10 mouse cellular contexts compared by ENCODE assay signal in genomic region chr11:16877676-16878378, GRCm38 (mm10).
DNase-seq lines count a peak whose midpoint lies in the region; ATAC-seq and TF ChIP-seq lines count a peak whose summit lies in the region.
"Had no signal": no experiment of that assay in that cellular context is flagged by ENCODE, and none has a peak within 500 bp of the region (broad histone marks: within the 10 kb centered on the region; RNA-seq: fewer than 3 reads in every experiment).

No protein-coding gene starts in this region.

- H3K4me1 ChIP-seq in hindbrain, embryonic 15.5 days (replicated peaks) = peaks cover 6% of the 10 kb centered on the region; the same call in 1 of the 2 replicates
- H3K4me1 ChIP-seq in hindbrain, embryonic 12.5 days = no peaks in the 10 kb centered on the region
- no peaks in the 10 kb centered on the region for H3K4me1 ChIP-seq in midbrain, postnatal 0 days (ENCODE audit: insufficient read depth, low read length)
- H3K4me1 ChIP-seq in midbrain, embryonic 13.5 days (replicated peaks) = no peaks in the 10 kb centered on the region
- peaks cover 6% of the 10 kb centered on the region; the same call in 1 of the 2 replicates for H3K4me1 ChIP-seq in stomach, embryonic 16.5 days (ENCODE audit: control insufficient read depth, insufficient read depth, low read length)
- H3K4me1 ChIP-seq: heart, embryonic 13.5 days had no signal

- no peak overlapping the region for H3K4me3 ChIP-seq in hindbrain, embryonic 15.5 days
- no peak overlapping the region for H3K4me3 ChIP-seq in hindbrain, embryonic 12.5 days
- H3K4me3 ChIP-seq in midbrain, postnatal 0 days (ENCODE audit: low read depth, low read length) = no peak overlapping the region
- no peak overlapping the region for H3K4me3 ChIP-seq in midbrain, embryonic 13.5 days (replicated peaks)
- no peak overlapping the region for H3K4me3 ChIP-seq in stomach, embryonic 16.5 days (replicated peaks; ENCODE audit: low read length)
- H3K4me3 ChIP-seq: heart, embryonic 13.5 days; myocyte had no signal

- no peaks in the 10 kb centered on the region for H3K9me3 ChIP-seq in hindbrain, embryonic 15.5 days
- no peaks in the 10 kb centered on the region for H3K9me3 ChIP-seq in hindbrain, embryonic 12.5 days (replicated peaks)
- H3K9me3 ChIP-seq in midbrain, postnatal 0 days (ENCODE audit: low read length) = no peaks in the 10 kb centered on the region
- no peaks in the 10 kb centered on the region for H3K9me3 ChIP-seq in midbrain, embryonic 13.5 days
- no peaks in the 10 kb centered on the region for H3K9me3 ChIP-seq in stomach, embryonic 16.5 days (replicated peaks; ENCODE audit: control insufficient read depth, low read length)
- H3K9me3 ChIP-seq: heart, embryonic 13.5 days had no signal

- no peak overlapping the region for H3K27ac ChIP-seq in hindbrain, embryonic 15.5 days (replicated peaks)
- H3K27ac ChIP-seq in hindbrain, embryonic 12.5 days = no peak overlapping the region
- no peak overlapping the region for H3K27ac ChIP-seq in midbrain, postnatal 0 days (ENCODE audit: low read depth, low read length)
- H3K27ac ChIP-seq in midbrain, embryonic 13.5 days = no peak overlapping the region
- H3K27ac ChIP-seq in stomach, embryonic 16.5 days (ENCODE audit: low read length) = peak overlapping the region; percentile 72
- H3K27ac ChIP-seq: heart, embryonic 13.5 days had no signal

- H3K9ac ChIP-seq in hindbrain, embryonic 15.5 days = no peak overlapping the region
- no peak overlapping the region for H3K9ac ChIP-seq in hindbrain, embryonic 12.5 days
- no peak overlapping the region for H3K9ac ChIP-seq in midbrain, postnatal 0 days (replicated peaks; ENCODE audit: low read length, poor library complexity, severe bottlenecking)
- H3K9ac ChIP-seq in midbrain, embryonic 13.5 days (replicated peaks) = no peak overlapping the region
- H3K9ac ChIP-seq in stomach, embryonic 16.5 days (ENCODE audit: low read length) = no peak overlapping the region
- H3K9ac ChIP-seq: heart, embryonic 13.5 days had no signal

- TF ChIP-seq CTCF in midbrain, postnatal 0 days (IDR thresholded peaks at IDR 0.05) = no peak

- ATAC-seq in hindbrain, embryonic 15.5 days (ENCODE audit: low FRiP score, low read depth) = peak; percentile 34; the same call in 1 of the 2 replicates
- ATAC-seq in hindbrain, embryonic 12.5 days (ENCODE audit: low FRiP score) = no peak
- no peak for ATAC-seq in midbrain, postnatal 0 days (ENCODE audit: low FRiP score)
- ATAC-seq in midbrain, embryonic 13.5 days = no peak
- peak; percentile 58; the same call in 1 of the 2 replicates for ATAC-seq in stomach, embryonic 16.5 days (ENCODE audit: insufficient read depth, low FRiP score)

- no peak overlapping the region for H3K4me2 ChIP-seq in hindbrain, embryonic 15.5 days
- H3K4me2 ChIP-seq in hindbrain, embryonic 12.5 days (replicated peaks) = no peak overlapping the region
- no peak overlapping the region for H3K4me2 ChIP-seq in midbrain, postnatal 0 days (ENCODE audit: low read depth, low read length, poor library complexity, severe bottlenecking)
- no peak overlapping the region for H3K4me2 ChIP-seq in midbrain, embryonic 13.5 days (replicated peaks)
- H3K4me2 ChIP-seq in stomach, embryonic 16.5 days (ENCODE audit: low read depth, low read length) = no peak overlapping the region
- H3K4me2 ChIP-seq: heart, embryonic 13.5 days had no signal

- DNase-seq in adrenal gland, adult 2 months = peak; percentile 48
- no peak for DNase-seq in adrenal gland, postnatal 4 days (ENCODE audit: low spot score in 2 of 2)
- peak; percentile 35 for DNase-seq in midbrain, postnatal 0 days (ENCODE audit: low spot score)
- no peak for DNase-seq in spleen, postnatal 4 days (ENCODE audit: low spot score in 2 of 2)

- no peaks in the 10 kb centered on the region for H3K36me3 ChIP-seq in hindbrain, embryonic 15.5 days
- no peaks in the 10 kb centered on the region for H3K36me3 ChIP-seq in hindbrain, embryonic 12.5 days
- no peaks in the 10 kb centered on the region for H3K36me3 ChIP-seq in midbrain, postnatal 0 days (ENCODE audit: insufficient read depth, low read length)
- H3K36me3 ChIP-seq in midbrain, embryonic 13.5 days = no peaks in the 10 kb centered on the region
- no peaks in the 10 kb centered on the region for H3K36me3 ChIP-seq in stomach, embryonic 16.5 days (ENCODE audit: control insufficient read depth, insufficient read depth, low read length)
- H3K36me3 ChIP-seq: heart, embryonic 13.5 days had no signal

- H3K27me3 ChIP-seq in hindbrain, embryonic 15.5 days = no peaks in the 10 kb centered on the region
- no peaks in the 10 kb centered on the region for H3K27me3 ChIP-seq in hindbrain, embryonic 12.5 days
- no peaks in the 10 kb centered on the region for H3K27me3 ChIP-seq in midbrain, postnatal 0 days (ENCODE audit: insufficient read depth, low read length)
- H3K27me3 ChIP-seq in midbrain, embryonic 13.5 days = no peaks in the 10 kb centered on the region
- H3K27me3 ChIP-seq in stomach, embryonic 16.5 days (ENCODE audit: control insufficient read depth, insufficient read depth, low read length) = no peaks in the 10 kb centered on the region

- 37% methylated on average over 9 of the region's 9 CpGs for WGBS in hindbrain, embryonic 15.5 days
- WGBS in hindbrain, embryonic 12.5 days = 48% methylated on average over 9 of the region's 9 CpGs
- 40% methylated on average over 9 of the region's 9 CpGs for WGBS in midbrain, postnatal 0 days
- WGBS in midbrain, embryonic 13.5 days = 52% methylated on average over 9 of the region's 9 CpGs
- 40% methylated on average over 9 of the region's 9 CpGs for WGBS in stomach, embryonic 16.5 days

Comparison
In these comparisons a context has a peak if more than half of its experiments do, and no peak if none do; other contexts are left out.
1. DNase-seq: peak in adrenal gland, adult 2 months (single experiment) and midbrain, postnatal 0 days (single experiment); none in adrenal gland, postnatal 4 days (0 of 2) and spleen, postnatal 4 days (0 of 2).
2. ATAC-seq: peak in hindbrain, embryonic 15.5 days (single experiment) and stomach, embryonic 16.5 days (single experiment); none in hindbrain, embryonic 12.5 days (single experiment), midbrain, postnatal 0 days (single experiment) and midbrain, embryonic 13.5 days (single experiment).